Mouse (Mus musculus) limb, embryonic 10.5 days (tissue): ENCODE data around the gene Slc22a13. TPM values are rescaled to one million over a fixed set of nuclear protein-coding genes. Genes with fewer than 3 reads are reported as not detected.

Source experiments
- DNase-seq: peaks from one replicate; pipeline ENCODE4 v3.0.0-alpha.2; 2017; ENCODE audit warnings: low spot score
- H3K27ac ChIP-seq: fragments of 300-500 bp; sonication (generic); 2 replicates; pipeline ENCODE4 v1.5.1; 2016; ENCODE audit warnings: mild to moderate bottlenecking
- H3K27me3 ChIP-seq: fragments of 300-500 bp; sonication (generic); 2 replicates; pipeline ENCODE4 v1.6.1; 2016; ENCODE audit warnings: low read depth, mild to moderate bottlenecking; ENCODE audit not compliant: poor library complexity, severe bottlenecking
- H3K36me3 ChIP-seq: fragments of 300-500 bp; sonication (generic); 2 replicates; pipeline ENCODE4 v1.6.1; 2016; ENCODE audit warnings: mild to moderate bottlenecking, moderate library complexity
- H3K4me1 ChIP-seq: fragments of 300-500 bp; sonication (generic); 2 replicates; pipeline ENCODE4 v1.6.1; 2016
- H3K4me3 ChIP-seq: fragments of 300-500 bp; sonication (generic); 2 replicates; pipeline ENCODE4 v1.5.1; 2016; ENCODE audit warnings: mild to moderate bottlenecking, moderate library complexity
- H3K9me3 ChIP-seq: fragments of 300-500 bp; sonication (generic); replicated peaks from 2 replicates; pipeline ENCODE4 v1.6.1; 2016; ENCODE audit warnings: mild to moderate bottlenecking
- WGBS: fragments of 180-500 bp; shearing (Covaris S2); methylation state at CpG from one replicate; pipeline ENCODE4 v1.1.7; 2016; 5-methylcytosine and 5-hydroxymethylcytosine counted together
- polyA plus RNA-seq: library from polyadenylated mRNA; unstranded; fragments of >200 nt; fragmentation: Nextera tagmentation; extraction: Ambion mirVana; gene quantifications from 2 replicates; pipeline ENCODE4 v1.2.1, GENCODE M21; 2016

Gene Slc22a13
- polyA plus RNA-seq: not detected in 2 replicates

DNA sequence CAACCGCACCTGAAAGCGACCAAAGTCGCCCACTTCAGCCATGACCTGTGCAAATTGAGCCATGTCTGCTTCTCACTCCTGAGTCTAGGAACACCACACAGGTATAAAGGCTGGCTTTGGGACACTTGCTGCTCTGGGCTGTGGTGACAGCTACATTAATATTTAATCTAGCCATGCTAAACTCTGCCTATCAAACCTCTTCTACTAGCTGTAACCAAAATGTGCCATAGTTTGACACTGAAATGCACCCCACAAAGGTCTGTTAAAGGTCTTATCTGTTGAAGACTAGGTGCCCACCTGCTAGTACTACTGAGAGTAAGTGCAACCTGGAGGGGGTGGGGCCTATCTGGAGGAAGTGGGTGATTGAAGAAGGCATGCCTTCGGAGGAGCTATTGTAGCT is at the start of gene Slc22a13:
Gene Slc22a13 (minus strand): TSS at position 101 of the 400 bp plus-strand sequence.
- Histone ChIP-seq H3K4me3 (no peak within 1 kb of the TSS), H3K27me3 (no peaks in the 10 kb centered on the region), H3K4me1 (no peaks in the 10 kb centered on the region), H3K36me3 (no peaks in the 10 kb centered on the region), H3K27ac (no peak within 1 kb of the TSS), H3K9me3 (no peaks in the 10 kb centered on the region; the same call in 1 of the 2 replicates)
- no peak for DNase-seq
- WGBS: 96% methylated on average over 4 of the region's 4 CpGs

DNA sequence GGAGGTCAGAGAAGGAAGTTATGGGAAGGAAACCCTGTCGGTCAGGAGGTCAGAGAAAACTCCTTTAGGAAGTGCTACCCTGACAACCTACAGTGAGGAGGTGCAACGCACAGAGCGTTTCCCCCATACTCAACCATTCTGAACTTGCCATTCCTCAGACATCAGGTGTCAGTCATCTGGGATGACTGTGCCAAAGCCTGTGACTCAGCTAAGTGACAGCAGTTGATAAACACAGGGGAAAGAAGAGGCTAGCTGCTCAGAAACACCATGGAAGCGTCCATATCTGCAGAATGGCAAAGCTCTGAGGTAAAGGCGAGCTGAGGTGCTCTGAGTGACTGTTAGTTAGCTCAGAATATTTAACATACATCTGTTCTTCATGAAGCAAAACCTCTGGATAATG is 49.2 kb upstream of the Slc22a13 start:
- WGBS: 84% methylated on average over 5 of the region's 5 CpGs
- Histone ChIP-seq H3K9me3 (no peaks in the 10 kb centered on the region), H3K4me1 (no peaks in the 10 kb centered on the region), H3K27me3 (no peaks in the 10 kb centered on the region), H3K4me3 (no peak overlapping the region), H3K36me3 (peaks cover 71% of the 10 kb centered on the region), H3K27ac (no peak overlapping the region)
- DNase-seq: no peak

DNA sequence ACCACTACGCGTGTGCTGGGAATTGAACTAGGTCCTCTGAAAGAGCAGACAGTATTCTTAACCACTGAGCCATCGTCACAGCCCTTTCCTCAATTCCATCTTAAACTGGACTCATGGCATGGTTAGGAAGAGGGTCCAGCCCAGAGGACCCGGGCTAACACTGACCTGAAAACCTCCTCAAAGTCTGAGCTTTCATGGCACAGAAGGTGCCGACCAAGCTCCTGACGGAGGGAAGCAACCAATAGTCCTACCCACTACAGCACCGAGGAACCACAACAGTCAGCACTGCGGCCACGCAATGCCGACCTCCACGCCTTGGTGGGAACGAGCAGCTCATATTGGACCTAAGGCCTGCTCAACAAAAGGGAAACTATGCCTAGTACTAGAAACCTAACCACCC is 47.3 kb upstream of the Slc22a13 start:
- Histone ChIP-seq H3K9me3 (no peaks in the 10 kb centered on the region), H3K27ac (no peak overlapping the region), H3K4me3 (no peak overlapping the region), H3K27me3 (no peaks in the 10 kb centered on the region), H3K36me3 (peaks cover 75% of the 10 kb centered on the region), H3K4me1 (no peaks in the 10 kb centered on the region)
- 97% methylated on average over 12 of the region's 12 CpGs for WGBS
- DNase-seq: no peak

DNA sequence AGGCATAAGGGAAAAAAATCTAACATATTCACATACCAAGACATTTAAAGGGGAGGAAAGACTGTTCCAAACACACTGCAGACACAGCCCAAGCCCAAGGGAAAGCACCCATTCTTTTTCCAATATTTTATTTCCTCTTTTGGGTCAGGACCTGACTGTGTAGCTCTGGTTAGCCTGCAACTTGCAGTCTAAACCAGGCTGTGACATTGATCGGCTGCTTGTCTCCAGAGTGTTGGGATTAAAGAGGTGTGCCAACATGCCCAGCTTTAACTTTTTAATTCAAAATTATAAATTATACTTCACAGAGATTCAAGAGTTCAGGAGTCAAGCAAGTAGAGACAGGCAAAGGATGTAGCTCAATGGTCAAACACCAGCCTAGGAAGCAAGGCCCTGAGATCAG is 46.2 kb upstream of the Slc22a13 start:
- DNase-seq: no peak
- Histone ChIP-seq H3K4me1 (no peaks in the 10 kb centered on the region), H3K27ac (no peak overlapping the region), H3K36me3 (peaks cover 84% of the 10 kb centered on the region), H3K27me3 (no peaks in the 10 kb centered on the region), H3K9me3 (no peaks in the 10 kb centered on the region), H3K4me3 (no peak overlapping the region)
- 98% methylated on average over 1 of the region's 1 CpGs for WGBS

DNA sequence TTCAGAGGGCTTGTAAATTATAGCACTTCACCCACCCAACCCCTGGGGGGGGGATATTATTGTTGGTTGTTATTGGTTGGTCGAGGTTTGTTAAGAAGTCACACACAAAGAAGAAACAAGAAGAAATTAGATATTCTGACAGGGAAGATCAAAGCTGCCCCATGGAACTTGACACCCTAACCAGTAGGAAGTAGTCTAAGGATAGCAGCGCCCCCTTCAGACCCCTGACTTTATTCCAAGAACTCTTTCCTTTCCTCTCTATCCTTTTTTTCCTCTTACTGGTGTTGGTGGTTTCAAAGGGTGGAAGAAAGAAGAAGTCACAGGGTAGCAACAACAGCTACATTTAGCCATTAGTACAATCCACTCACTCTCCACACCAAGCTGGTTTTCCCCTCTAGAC is 45.3 kb upstream of the Slc22a13 start:
- H3K4me1 ChIP-seq: no peaks in the 10 kb centered on the region
- no peaks in the 10 kb centered on the region for H3K9me3 ChIP-seq
- H3K27me3 ChIP-seq: no peaks in the 10 kb centered on the region
- H3K4me3 ChIP-seq: no peak overlapping the region
- 81% methylated on average over 2 of the region's 2 CpGs for WGBS
- no peak for DNase-seq
- peaks cover 85% of the 10 kb centered on the region for H3K36me3 ChIP-seq
- H3K27ac ChIP-seq: no peak overlapping the region

DNA sequence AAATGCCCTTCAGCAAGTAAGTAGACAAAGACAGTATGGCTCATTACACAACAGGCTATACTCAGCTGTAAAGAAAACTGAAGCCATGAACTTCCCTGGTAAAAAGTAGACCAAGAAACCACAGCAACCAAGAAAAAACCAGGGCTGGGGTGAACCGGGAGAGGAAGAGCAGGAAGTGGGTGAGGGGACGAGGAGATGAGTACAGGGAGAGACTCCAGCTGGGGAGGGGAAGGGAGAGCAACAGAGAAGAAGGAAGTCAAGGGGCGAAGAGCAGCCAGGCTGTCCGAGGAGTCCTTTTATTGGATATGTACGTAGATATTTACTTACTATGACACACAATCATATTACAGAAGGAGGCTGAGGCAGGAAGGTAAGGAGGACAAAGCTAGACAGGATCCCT is 39.1 kb upstream of the Slc22a13 start:
- H3K27ac ChIP-seq: no peak overlapping the region
- 90% methylated on average over 5 of the region's 5 CpGs for WGBS
- H3K4me1 ChIP-seq: no peaks in the 10 kb centered on the region
- no peaks in the 10 kb centered on the region for H3K9me3 ChIP-seq
- H3K27me3 ChIP-seq: no peaks in the 10 kb centered on the region
- no peak for DNase-seq
- no peak overlapping the region for H3K4me3 ChIP-seq
- H3K36me3 ChIP-seq: peaks cover 68% of the 10 kb centered on the region

DNA sequence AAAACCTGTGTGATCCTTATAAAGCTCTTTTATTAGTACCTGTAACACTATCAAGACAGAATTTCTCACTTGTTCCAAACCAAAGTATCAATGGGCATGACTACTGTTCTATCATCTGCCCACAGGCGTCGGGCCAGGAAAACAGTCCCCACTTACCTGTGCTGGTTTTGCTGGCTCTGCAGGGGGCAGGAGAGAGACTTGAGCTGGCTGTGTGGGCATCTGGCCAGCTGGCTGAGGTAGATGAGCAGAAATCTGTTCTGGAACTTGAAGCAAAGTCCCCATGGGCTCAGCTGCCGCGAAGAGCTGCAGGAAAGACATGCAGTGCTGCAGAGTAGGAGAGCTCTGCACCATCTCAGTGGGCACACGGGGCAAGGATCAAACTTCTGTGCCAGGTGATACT is 37.9 kb upstream of the Slc22a13 start:
- H3K9me3 ChIP-seq: no peaks in the 10 kb centered on the region
- DNase-seq: no peak
- WGBS: 93% methylated on average over 5 of the region's 5 CpGs
- H3K36me3 ChIP-seq: peaks cover 71% of the 10 kb centered on the region
- no peak overlapping the region for H3K4me3 ChIP-seq
- no peaks in the 10 kb centered on the region for H3K27me3 ChIP-seq
- no peaks in the 10 kb centered on the region for H3K4me1 ChIP-seq
- no peak overlapping the region for H3K27ac ChIP-seq

DNA sequence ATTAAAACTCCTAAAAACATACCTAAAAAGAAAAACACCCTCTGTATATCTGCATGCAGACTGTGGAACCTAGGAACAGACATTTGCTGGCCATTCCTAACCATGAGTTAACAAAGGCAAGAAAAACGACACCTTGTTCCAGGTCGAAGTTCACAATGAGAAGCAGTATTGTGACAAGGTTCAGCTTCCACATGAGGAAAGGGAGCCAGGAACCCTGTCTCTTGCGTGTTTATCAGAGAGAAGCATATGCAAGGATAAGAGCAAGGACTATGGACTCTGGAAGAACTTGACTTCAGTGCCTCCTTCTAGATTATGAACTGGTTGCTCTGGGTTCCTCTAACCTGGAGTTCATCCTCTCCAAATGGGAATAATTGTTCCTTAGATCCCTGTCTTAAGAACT is 35.1 kb upstream of the Slc22a13 start:
- 88% methylated on average over 3 of the region's 3 CpGs for WGBS
- Histone ChIP-seq H3K4me1 (no peaks in the 10 kb centered on the region), H3K36me3 (peaks cover 69% of the 10 kb centered on the region), H3K9me3 (no peaks in the 10 kb centered on the region), H3K27ac (no peak overlapping the region), H3K4me3 (no peak overlapping the region), H3K27me3 (no peaks in the 10 kb centered on the region)
- no peak for DNase-seq

DNA sequence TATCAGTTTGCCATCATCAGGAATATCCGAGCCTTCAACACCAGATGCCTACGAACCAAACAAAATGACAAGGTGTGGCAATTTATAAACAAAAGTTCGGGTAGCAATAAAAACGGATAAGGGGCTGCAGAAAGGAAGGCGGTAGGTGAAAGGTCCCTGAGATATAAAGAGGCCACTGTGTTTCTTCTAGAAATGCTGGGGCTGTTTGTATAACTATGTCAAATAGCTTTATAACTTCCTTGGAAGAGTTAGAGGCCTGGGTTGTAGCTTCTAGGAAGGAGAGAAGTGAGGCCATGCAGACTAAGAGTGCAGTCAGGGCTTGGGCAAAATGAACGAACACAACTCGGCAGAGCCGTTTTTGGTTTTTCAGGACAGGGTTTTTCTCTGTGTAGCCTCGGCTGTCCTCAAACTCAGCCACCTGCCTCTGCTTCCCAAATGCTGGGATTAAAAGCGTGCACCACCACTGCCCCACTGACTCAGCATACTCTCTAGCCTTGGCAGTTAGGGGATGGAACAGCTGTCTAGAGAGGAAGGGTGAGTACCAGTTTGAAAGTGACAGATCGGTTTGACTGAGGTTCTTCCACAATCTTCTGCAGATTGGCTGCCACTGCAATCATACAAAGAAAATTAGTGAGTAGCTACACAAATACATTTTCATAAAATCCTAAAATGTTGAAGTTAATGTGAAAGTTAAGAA is 32.4 kb upstream of the Slc22a13 start:
- no peak for DNase-seq
- Histone ChIP-seq H3K27me3 (no peaks in the 10 kb centered on the region), H3K36me3 (peaks cover 60% of the 10 kb centered on the region), H3K27ac (no peak overlapping the region), H3K9me3 (no peaks in the 10 kb centered on the region), H3K4me3 (no peak overlapping the region), H3K4me1 (no peaks in the 10 kb centered on the region)
- WGBS: 83% methylated on average over 11 of the region's 11 CpGs

DNA sequence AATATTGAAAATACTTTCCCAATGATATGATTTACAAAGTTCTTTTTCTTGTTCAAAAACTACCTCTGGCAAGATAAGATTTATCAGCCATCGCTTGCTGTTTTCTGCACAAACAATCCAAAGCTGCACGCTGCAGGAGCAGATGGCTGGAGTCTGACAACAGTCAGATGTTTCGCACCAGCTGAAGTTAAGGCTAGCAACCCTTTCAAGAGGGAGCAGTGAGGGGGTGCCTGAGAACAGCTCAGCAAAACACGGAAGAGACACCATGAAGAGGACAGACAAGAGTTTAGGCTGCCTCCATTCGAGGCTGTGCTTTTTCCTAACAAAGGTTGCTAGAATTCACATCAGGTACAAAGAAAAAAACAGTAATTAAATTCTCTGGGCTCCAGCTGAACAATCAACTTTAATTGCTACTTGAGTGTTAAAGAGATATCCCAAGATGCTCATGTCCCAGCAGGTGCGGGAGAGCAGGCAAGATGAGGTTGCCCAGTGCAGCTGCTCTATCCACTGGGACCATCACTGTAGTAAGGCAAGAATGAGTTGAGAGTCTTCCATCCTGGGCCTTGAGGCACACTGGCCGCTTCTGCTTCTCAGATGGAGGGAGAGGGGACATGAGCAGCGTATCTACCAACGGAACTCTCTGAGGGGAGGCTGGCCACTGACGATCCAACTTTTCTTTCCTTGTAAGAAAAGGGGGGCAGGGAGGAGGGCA is 31.5 kb upstream of the Slc22a13 start:
- Histone ChIP-seq H3K27ac (no peak overlapping the region), H3K36me3 (peaks cover 57% of the 10 kb centered on the region), H3K4me1 (no peaks in the 10 kb centered on the region), H3K4me3 (no peak overlapping the region), H3K27me3 (no peaks in the 10 kb centered on the region), H3K9me3 (no peaks in the 10 kb centered on the region)
- DNase-seq: no peak
- WGBS: 90% methylated on average over 10 of the region's 10 CpGs

DNA sequence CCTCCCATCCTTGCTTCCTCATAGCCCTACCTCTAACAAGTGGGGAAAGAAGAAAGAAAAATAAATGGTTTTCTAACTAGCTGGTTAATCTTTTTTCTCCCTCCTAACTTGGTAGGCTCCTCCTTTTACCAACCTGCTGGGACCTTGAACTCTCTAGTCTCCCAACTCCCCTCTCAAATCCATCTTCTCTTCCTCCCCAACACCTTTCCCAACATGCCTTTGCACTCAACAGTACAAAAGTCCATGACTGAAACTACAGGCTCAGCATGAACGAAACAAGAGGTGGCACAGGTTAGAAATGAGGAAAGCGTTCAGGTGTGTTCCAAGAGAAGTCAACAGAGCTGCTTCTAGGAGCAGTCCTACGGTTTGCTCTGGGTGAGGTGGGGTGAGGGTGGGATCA is 30.4 kb upstream of the Slc22a13 start:
- no peak for DNase-seq
- Histone ChIP-seq H3K9me3 (no peaks in the 10 kb centered on the region), H3K36me3 (peaks cover 48% of the 10 kb centered on the region), H3K27me3 (no peaks in the 10 kb centered on the region), H3K4me3 (no peak overlapping the region), H3K27ac (no peak overlapping the region), H3K4me1 (no peaks in the 10 kb centered on the region)
- 96% methylated on average over 3 of the region's 3 CpGs for WGBS

DNA sequence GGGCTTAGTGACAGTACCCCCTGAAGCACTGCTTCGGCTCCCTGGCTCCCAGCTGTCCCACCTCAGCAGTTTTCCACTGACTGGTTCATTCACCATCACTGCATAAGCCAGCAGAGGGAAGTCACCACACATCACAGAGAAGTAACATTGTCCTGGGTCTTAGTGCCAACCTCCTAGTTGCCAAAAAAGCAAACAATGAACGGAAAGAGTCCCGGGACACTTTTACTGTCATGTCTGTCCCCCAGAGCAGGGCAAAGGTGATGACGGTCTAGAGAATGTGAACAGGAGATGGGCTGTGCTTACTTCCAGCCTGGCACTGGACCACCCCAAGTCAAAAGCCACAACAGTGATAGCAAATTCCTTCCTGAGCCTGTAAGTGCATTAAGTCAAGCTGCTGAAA is 29.9 kb upstream of the Slc22a13 start:
- H3K27me3 ChIP-seq: no peaks in the 10 kb centered on the region
- DNase-seq: no peak
- no peak overlapping the region for H3K4me3 ChIP-seq
- peaks cover 43% of the 10 kb centered on the region for H3K36me3 ChIP-seq
- H3K4me1 ChIP-seq: no peaks in the 10 kb centered on the region
- no peak overlapping the region for H3K27ac ChIP-seq
- 93% methylated on average over 4 of the region's 4 CpGs for WGBS
- H3K9me3 ChIP-seq: no peaks in the 10 kb centered on the region

DNA sequence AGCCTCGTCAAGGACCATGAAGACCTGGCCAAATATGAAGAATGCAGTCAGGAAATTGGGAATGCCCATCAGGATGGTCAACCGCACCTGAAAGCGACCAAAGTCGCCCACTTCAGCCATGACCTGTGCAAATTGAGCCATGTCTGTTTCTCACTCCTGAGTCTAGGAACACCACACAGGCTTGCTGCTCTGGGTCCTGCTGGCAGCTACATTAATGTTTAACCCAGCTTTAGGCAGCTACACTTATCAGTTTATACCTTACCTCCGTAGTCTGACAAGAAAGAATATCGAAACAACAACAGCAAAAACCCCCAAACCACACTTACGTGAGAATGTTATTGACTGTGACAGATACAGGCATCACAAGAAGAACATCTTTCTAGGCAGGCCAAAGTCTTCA is 22.7 kb upstream of the Slc22a13 start:
- DNase-seq: no peak
- Histone ChIP-seq H3K4me1 (no peaks in the 10 kb centered on the region), H3K4me3 (no peak overlapping the region), H3K9me3 (no peaks in the 10 kb centered on the region), H3K27ac (no peak overlapping the region), H3K27me3 (no peaks in the 10 kb centered on the region), H3K36me3 (no peaks in the 10 kb centered on the region)
- WGBS: 96% methylated on average over 7 of the region's 7 CpGs
